Mouse (Mus musculus) neural tube, embryonic 12.5 days (tissue): ENCODE measurements around the gene Gm28036. TPM values are rescaled to one million over a fixed set of nuclear protein-coding genes. Genes with fewer than 3 reads are reported as not detected.
"Not testable (repeated sequence)": the region's sequence is repeated elsewhere in the genome, so short reads cannot be mapped to it uniquely, and the experiment has no call there.

Experiments
- ATAC-seq: fragments of 200-750 bp; cut with Nextera tagmentation; 2 replicates; pipeline ENCODE4 v1.8.0; 2017; ENCODE audit warnings: low read depth, mild to moderate bottlenecking, moderate TSS enrichment, moderate library complexity; ENCODE audit not compliant: low FRiP score
- H3K27ac ChIP-seq: fragments of 300-500 bp; sonication (generic); 2 replicates; pipeline ENCODE4 v1.5.1; 2016
- H3K27me3 ChIP-seq: fragments of 300-500 bp; sonication (generic); replicated peaks from 2 replicates; pipeline ENCODE4 v1.6.1; 2016; ENCODE audit warnings: mild to moderate bottlenecking
- H3K36me3 ChIP-seq: fragments of 300-500 bp; sonication (generic); 2 replicates; pipeline ENCODE4 v1.6.1; 2016; ENCODE audit warnings: mild to moderate bottlenecking
- H3K4me1 ChIP-seq: fragments of 300-500 bp; sonication (generic); 2 replicates; pipeline ENCODE4 v1.6.1; 2016
- H3K4me2 ChIP-seq: fragments of 300-500 bp; sonication (generic); replicated peaks from 2 replicates; pipeline ENCODE4 v1.6.1; 2016; ENCODE audit warnings: mild to moderate bottlenecking
- H3K4me3 ChIP-seq: fragments of 300-500 bp; sonication (generic); 2 replicates; pipeline ENCODE4 v1.5.1; 2016
- H3K9ac ChIP-seq: fragments of 300-500 bp; sonication (generic); 2 replicates; pipeline ENCODE4 v1.6.1; 2016; ENCODE audit warnings: mild to moderate bottlenecking
- H3K9me3 ChIP-seq: fragments of 300-500 bp; sonication (generic); 2 replicates; pipeline ENCODE4 v1.6.1; 2016; ENCODE audit warnings: mild to moderate bottlenecking
- WGBS: fragments of 180-500 bp; shearing (Covaris S2); methylation state at CpG from one replicate; pipeline ENCODE4 v1.1.7; 2016; 5-methylcytosine and 5-hydroxymethylcytosine counted together
- polyA plus RNA-seq: library from polyadenylated mRNA; unstranded; fragments of >200 nt; fragmentation: Nextera tagmentation; extraction: Ambion mirVana; gene quantifications from 2 replicates; pipeline ENCODE4 v1.2.1, GENCODE M21; 2016

The Gm28036 gene
- polyA plus RNA-seq, 1 experiment from 2014 or later, result 27.9 TPM

DNA sequence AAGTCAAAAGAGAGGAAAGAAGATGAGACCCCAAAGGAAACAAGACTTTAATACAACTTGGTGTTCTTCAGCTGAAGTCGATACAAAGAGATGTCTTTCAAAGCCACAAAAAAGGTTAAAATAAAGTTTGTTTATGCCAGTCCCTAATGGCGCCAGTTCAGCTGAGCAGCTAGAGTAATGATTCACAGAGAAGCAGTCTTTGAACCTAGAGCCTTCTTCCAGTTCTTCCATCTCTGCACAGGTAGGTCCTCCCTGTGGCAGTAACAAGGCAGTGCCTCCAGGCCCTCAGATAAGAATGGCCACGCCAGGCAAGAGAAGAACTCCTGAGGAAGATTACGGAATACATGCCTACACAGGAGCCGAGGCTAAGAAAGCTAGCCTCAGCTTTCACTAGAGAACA is 3.2 kb downstream of the Gm28036 start:
- ATAC-seq, result no peak
- Histone ChIP-seq H3K27me3 (no peaks in the 10 kb centered on the region), H3K4me3 (no peak overlapping the region), H3K9me3 (no peaks in the 10 kb centered on the region), H3K27ac (no peak overlapping the region), H3K9ac (no peak overlapping the region), H3K4me1 (no peaks in the 10 kb centered on the region), H3K4me2 (no peak overlapping the region), H3K36me3 (peaks cover 17% of the 10 kb centered on the region)
- WGBS, result 91% methylated on average over 5 of the region's 5 CpGs

- Histone ChIP-seq H3K4me2 (no peak overlapping the region), H3K9ac (no peak overlapping the region), H3K27ac (no peak overlapping the region), H3K27me3 (no peaks in the 10 kb centered on the region), H3K4me1 (no peaks in the 10 kb centered on the region), H3K9me3 (no peaks in the 10 kb centered on the region), H3K4me3 (no peak overlapping the region), H3K36me3 (peaks cover 3% of the 10 kb centered on the region)
- no peak for ATAC-seq
Measured at GRCm38 (mm10) chr2:156119566-156119965, 7.3 kb downstream of the Gm28036 start.

- not testable (repeated sequence) for ATAC-seq, H3K9ac ChIP-seq
- 23% methylated on average over 5 of the region's 5 CpGs for WGBS
Measured at GRCm38 (mm10) chr2:156112080-156112423, 14.8 kb downstream of the Gm28036 start.

DNA sequence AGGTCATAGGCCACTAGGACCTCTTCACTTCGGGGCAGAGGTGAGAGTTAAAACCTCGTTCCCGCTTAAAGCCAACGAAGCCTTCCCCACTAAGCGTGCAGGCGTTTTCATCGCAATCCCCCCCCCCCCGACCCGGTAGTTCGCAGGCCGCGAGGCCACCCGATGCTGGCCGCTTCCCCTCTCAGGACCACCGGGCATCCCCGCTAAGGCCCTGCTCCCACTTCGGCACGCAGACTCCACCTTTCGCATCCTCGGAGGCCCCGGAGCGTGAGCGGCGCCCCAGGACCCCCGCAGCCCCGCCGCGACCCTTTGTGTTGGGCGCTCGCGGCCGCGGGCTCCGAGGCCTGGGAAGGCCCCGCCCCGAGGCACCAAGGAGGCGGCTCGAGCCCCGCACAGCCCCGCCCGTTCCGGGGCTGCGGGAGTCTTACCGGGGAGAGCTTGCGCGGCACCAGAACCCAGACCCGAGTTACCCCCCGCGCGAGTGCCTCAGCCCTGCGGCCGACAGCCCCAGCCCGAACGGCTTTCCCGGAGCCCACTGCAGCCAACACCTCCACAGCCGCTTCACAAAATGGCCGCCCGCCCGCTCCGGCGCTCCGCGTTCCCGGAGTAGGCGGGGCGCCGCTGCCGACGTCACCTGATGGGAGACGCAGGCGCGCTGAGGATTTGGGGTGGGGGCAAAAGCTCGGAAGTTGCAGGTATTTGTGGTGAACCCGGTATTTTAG is 15.4 kb downstream of the Gm28036 start, which contains the start of the genes Cpne1 and Rbm12:
Cpne1 (minus strand) TSS at position 608 of the 722 bp plus-strand sequence.
Rbm12 (minus strand) TSS at position 621 of the 722 bp plus-strand sequence.
- Histone ChIP-seq H3K36me3 (no peaks in the 10 kb centered on the region), H3K27ac (peak within 1 kb of the TSS; percentile 79), H3K27me3 (no peaks in the 10 kb centered on the region), H3K9me3 (no peaks in the 10 kb centered on the region), H3K4me1 (peaks cover 9% of the 10 kb centered on the region; the same call in 1 of the 2 replicates), H3K4me3 (peak within 1 kb of the TSS; percentile 89), H3K9ac (peak within 1 kb of the TSS; percentile 97), H3K4me2 (peak within 1 kb of the TSS; percentile 61)
- WGBS, result under 1% methylated on average over 73 of the region's 74 CpGs
- peak; percentile 89 for ATAC-seq

More at GRCm38 (mm10) chr2:156112080-156112423, 14.8 kb downstream of the Gm28036 start:
- not testable (repeated sequence) for H3K27me3 ChIP-seq, H3K27ac ChIP-seq, H3K36me3 ChIP-seq, H3K9me3 ChIP-seq, H3K4me1 ChIP-seq
- Histone ChIP-seq H3K4me3 (peak overlapping the region; percentile 89), H3K4me2 (peak overlapping the region; percentile 61)

- 0 out of 2 replicates have a peak, but pooled peaks cover 3% of the 10 kb centered on the region for H3K36me3 ChIP-seq
- H3K9ac ChIP-seq, result peak overlapping the region; percentile 97
- no peaks in the 10 kb centered on the region for H3K27me3 ChIP-seq
- WGBS, result 1% methylated on average over 16 of the region's 16 CpGs
- H3K27ac ChIP-seq, result no peak overlapping the region
- peak overlapping the region; percentile 61 for H3K4me2 ChIP-seq
- peaks cover 9% of the 10 kb centered on the region; the same call in 1 of the 2 replicates for H3K4me1 ChIP-seq
- peak overlapping the region; percentile 89 for H3K4me3 ChIP-seq
- peak; percentile 53 for ATAC-seq
- H3K9me3 ChIP-seq, result no peaks in the 10 kb centered on the region
Measured at GRCm38 (mm10) chr2:156110627-156111357, 16.1 kb downstream of the Gm28036 start.

GRCm38 (mm10) chr2:156091926-156092325 is 35.0 kb downstream of the Gm28036 start:
- Histone ChIP-seq H3K27me3 (no peaks in the 10 kb centered on the region), H3K27ac (no peak overlapping the region), H3K9ac (no peak overlapping the region), H3K4me3 (no peak overlapping the region), H3K4me2 (no peak overlapping the region), H3K36me3 (peaks cover 28% of the 10 kb centered on the region), H3K4me1 (peaks cover 15% of the 10 kb centered on the region; the same call in 1 of the 2 replicates), H3K9me3 (no peaks in the 10 kb centered on the region)
- WGBS, result 88% methylated on average over 5 of the region's 5 CpGs
- ATAC-seq, result no peak

DNA sequence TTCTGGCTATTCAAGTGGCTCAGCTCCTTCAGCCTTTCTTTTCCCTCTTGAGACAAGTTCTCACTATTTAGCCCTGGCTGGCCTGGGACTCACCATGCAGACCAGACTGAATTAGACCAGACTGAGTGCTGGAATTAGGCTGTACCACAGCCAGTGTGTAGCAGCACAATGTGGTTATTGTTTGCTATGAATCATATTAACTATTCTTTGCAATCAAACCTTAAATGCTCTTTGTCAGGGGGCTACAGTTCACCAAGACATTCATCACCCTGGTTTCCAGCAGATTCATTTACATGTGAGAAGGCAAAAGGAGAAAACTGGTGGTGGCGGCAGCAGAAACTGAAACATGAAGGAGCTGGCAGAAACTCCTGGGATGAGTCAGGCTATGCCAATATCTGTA is 37.1 kb downstream of the Gm28036 start:
- Histone ChIP-seq H3K27me3 (no peaks in the 10 kb centered on the region), H3K4me2 (no peak overlapping the region), H3K4me1 (peaks cover 15% of the 10 kb centered on the region; the same call in 1 of the 2 replicates), H3K9ac (no peak overlapping the region), H3K27ac (no peak overlapping the region), H3K9me3 (no peaks in the 10 kb centered on the region), H3K4me3 (no peak overlapping the region), H3K36me3 (peaks cover 8% of the 10 kb centered on the region)
- 53% methylated on average over 1 of the region's 1 CpGs for WGBS
- no peak for ATAC-seq

DNA sequence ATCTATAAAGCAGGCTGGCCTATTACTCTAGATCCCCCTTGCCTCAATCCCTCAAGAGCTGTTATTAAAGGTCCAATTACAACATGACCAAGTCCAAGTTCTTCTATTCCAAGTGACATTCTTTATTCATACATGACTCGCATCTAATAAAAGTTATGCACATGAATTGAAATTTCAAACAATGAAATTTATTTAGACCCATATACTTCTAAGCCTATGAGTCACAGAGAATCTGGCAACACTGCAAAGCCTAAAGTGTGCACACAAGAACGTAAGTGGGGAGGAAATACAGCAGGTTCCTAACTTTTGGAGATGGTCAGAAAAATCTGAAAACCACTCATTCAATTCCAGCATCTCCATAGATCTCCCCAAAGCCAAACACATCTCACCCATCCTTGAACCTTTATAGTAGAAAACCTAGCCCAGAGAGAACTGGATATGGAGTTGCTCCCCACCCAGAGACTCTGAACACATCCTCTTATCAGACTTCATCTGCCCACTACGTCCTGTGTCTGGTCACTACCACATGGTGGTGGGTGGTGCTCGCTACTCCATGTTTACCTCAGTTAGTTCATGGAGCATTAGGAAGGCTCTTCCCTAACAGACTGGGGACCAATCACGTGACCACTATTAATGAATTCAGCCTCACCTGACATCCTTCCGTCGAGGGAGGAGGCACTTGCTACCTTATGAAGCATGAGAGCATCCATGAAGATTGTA is 39.3 kb downstream of the Gm28036 start:
- H3K4me1 ChIP-seq, result peaks cover 15% of the 10 kb centered on the region; the same call in 1 of the 2 replicates
- no peak for ATAC-seq
- H3K4me3 ChIP-seq, result no peak overlapping the region
- H3K4me2 ChIP-seq, result no peak overlapping the region
- no peaks in the 10 kb centered on the region for H3K27me3 ChIP-seq
- H3K27ac ChIP-seq, result no peak overlapping the region
- H3K36me3 ChIP-seq, result peaks cover 8% of the 10 kb centered on the region
- 90% methylated on average over 7 of the region's 7 CpGs for WGBS
- H3K9me3 ChIP-seq, result no peaks in the 10 kb centered on the region
- H3K9ac ChIP-seq, result no peak overlapping the region

- Histone ChIP-seq H3K4me3 (no peak overlapping the region), H3K4me2 (no peak overlapping the region), H3K27me3 (no peaks in the 10 kb centered on the region), H3K4me1 (0 out of 2 replicates have a peak, but pooled peaks cover 2% of the 10 kb centered on the region), H3K9me3 (no peaks in the 10 kb centered on the region), H3K27ac (no peak overlapping the region), H3K36me3 (peaks cover 2% of the 10 kb centered on the region; the same call in 1 of the 2 replicates), H3K9ac (no peak overlapping the region)
- WGBS, result 89% methylated on average over 3 of the region's 3 CpGs
- no peak for ATAC-seq
Measured at GRCm38 (mm10) chr2:156084541-156084940, 42.4 kb downstream of the Gm28036 start.

DNA sequence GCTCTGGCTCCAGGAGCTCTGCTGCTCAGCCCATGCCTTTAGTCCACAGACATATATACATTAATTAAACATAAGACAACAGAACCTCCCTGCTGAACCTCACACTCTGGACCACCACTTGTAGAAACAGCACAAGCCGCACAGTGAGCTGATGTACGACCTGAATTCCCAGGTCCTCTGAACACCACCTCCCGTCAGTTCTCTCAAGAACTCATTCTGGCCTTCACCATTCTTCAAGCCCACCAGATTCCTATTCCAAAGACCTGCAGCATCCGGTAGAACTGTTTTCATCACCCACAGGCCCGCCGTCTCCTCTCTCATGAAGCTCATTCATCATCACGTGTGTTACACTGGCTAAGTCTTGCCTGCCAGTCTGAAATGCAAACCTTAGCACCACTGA is 46.5 kb downstream of the Gm28036 start:
- H3K4me3 ChIP-seq, result no peak overlapping the region
- peaks cover 43% of the 10 kb centered on the region for H3K36me3 ChIP-seq
- H3K4me2 ChIP-seq, result no peak overlapping the region
- H3K27me3 ChIP-seq, result no peaks in the 10 kb centered on the region
- H3K4me1 ChIP-seq, result no peaks in the 10 kb centered on the region
- WGBS, result 88% methylated on average over 7 of the region's 7 CpGs
- H3K9me3 ChIP-seq, result no peaks in the 10 kb centered on the region
- no peak for ATAC-seq
- no peak overlapping the region for H3K9ac ChIP-seq
- H3K27ac ChIP-seq, result no peak overlapping the region

- H3K9ac ChIP-seq, result no peak overlapping the region
- H3K4me1 ChIP-seq, result no peaks in the 10 kb centered on the region
- no peak overlapping the region for H3K4me2 ChIP-seq
- no peak overlapping the region for H3K4me3 ChIP-seq
- no peak for ATAC-seq
- H3K9me3 ChIP-seq, result no peaks in the 10 kb centered on the region
- H3K36me3 ChIP-seq, result peaks cover 50% of the 10 kb centered on the region
- 51% methylated on average over 4 of the region's 4 CpGs for WGBS
- H3K27ac ChIP-seq, result no peak overlapping the region
- no peaks in the 10 kb centered on the region for H3K27me3 ChIP-seq
Measured at GRCm38 (mm10) chr2:156079674-156080073, 47.2 kb downstream of the Gm28036 start.

DNA sequence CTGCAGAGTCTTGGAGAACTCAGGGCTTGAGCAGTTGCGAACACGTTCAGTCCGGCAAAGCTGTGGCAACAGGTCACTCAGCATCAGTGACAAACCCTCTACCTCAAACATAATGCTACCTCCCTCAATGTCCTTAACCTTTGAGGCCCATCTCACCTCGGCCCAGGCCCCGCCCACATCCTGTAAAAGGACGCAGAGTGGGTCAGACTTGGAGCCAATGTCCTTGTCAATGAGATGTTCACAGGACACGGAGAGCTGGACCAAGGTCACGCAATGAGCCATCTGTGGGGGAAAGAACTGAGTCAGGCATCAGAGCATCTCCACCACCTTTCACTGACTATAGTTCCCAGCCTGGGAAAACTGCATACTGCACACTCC is 47.7 kb downstream of the Gm28036 start:
- 91% methylated on average over 8 of the region's 8 CpGs for WGBS
- Histone ChIP-seq H3K9ac (no peak overlapping the region), H3K4me2 (no peak overlapping the region), H3K9me3 (no peaks in the 10 kb centered on the region), H3K4me3 (no peak overlapping the region), H3K4me1 (no peaks in the 10 kb centered on the region), H3K27me3 (no peaks in the 10 kb centered on the region), H3K27ac (no peak overlapping the region), H3K36me3 (peaks cover 55% of the 10 kb centered on the region)
- no peak for ATAC-seq
